Mouse (Mus musculus) hindbrain, embryonic 16.5 days (tissue): ENCODE measurements at regions not wholly inside any gene's neighbourhood (a gene's known extent, or its start where the extent isn't known, plus 50 kb on each side); places are given as distances from the start of the nearest gene placed in this dataset.
A peak's percentile ranks its signal among the peaks of the same experiment; 100 is the strongest.

ENCODE experiments used
- ATAC-seq: fragments of 200-750 bp; cut with Nextera tagmentation; 2 replicates; pipeline ENCODE4 v1.8.0; 2017; ENCODE audit warnings: moderate TSS enrichment, moderate library complexity
- H3K27ac ChIP-seq: fragments of 300-500 bp; sonication (generic); 2 replicates; pipeline ENCODE4 v1.5.1; 2014; ENCODE audit warnings: low read depth, mild to moderate bottlenecking, control low read depth, low read length, moderate library complexity
- H3K27me3 ChIP-seq: fragments of 300-500 bp; sonication (generic); replicated peaks from 2 replicates; pipeline ENCODE4 v1.6.1; 2014; ENCODE audit warnings: low read length; ENCODE audit not compliant: control insufficient read depth, insufficient read depth
- H3K36me3 ChIP-seq: fragments of 300-500 bp; sonication (generic); 2 replicates; pipeline ENCODE4 v1.6.1; 2014; ENCODE audit warnings: mild to moderate bottlenecking, low read length, moderate library complexity, mixed read lengths; ENCODE audit not compliant: control insufficient read depth, insufficient read depth
- H3K4me1 ChIP-seq: fragments of 300-500 bp; sonication (generic); 2 replicates; pipeline ENCODE4 v1.6.1; 2014; ENCODE audit warnings: low read depth, low read length; ENCODE audit not compliant: control insufficient read depth, insufficient read depth
- H3K4me2 ChIP-seq: fragments of 300-500 bp; sonication (generic); 2 replicates; pipeline ENCODE4 v1.6.1; 2014; ENCODE audit warnings: mild to moderate bottlenecking, low read length, control low read depth, moderate library complexity
- H3K4me3 ChIP-seq: fragments of 300-500 bp; sonication (generic); 2 replicates; pipeline ENCODE4 v1.5.1; 2014; ENCODE audit warnings: mild to moderate bottlenecking, low read length, control low read depth, moderate library complexity
- H3K9ac ChIP-seq: fragments of 300-500 bp; sonication (generic); 2 replicates; pipeline ENCODE4 v1.6.1; 2014; ENCODE audit warnings: low read depth, mild to moderate bottlenecking, control low read depth, low read length, moderate library complexity
- H3K9me3 ChIP-seq: fragments of 300-500 bp; sonication (generic); 2 replicates; pipeline ENCODE4 v1.6.1; 2014; ENCODE audit warnings: mild to moderate bottlenecking, low read length, moderate library complexity; ENCODE audit not compliant: control insufficient read depth
- WGBS: fragments of 180-500 bp; shearing (Covaris S2); extraction: QIAGEN DNeasy Blood & Tissue Kit; methylation state at CpG from one replicate; pipeline ENCODE4 v1.1.7; 2014; 5-methylcytosine and 5-hydroxymethylcytosine counted together

DNA sequence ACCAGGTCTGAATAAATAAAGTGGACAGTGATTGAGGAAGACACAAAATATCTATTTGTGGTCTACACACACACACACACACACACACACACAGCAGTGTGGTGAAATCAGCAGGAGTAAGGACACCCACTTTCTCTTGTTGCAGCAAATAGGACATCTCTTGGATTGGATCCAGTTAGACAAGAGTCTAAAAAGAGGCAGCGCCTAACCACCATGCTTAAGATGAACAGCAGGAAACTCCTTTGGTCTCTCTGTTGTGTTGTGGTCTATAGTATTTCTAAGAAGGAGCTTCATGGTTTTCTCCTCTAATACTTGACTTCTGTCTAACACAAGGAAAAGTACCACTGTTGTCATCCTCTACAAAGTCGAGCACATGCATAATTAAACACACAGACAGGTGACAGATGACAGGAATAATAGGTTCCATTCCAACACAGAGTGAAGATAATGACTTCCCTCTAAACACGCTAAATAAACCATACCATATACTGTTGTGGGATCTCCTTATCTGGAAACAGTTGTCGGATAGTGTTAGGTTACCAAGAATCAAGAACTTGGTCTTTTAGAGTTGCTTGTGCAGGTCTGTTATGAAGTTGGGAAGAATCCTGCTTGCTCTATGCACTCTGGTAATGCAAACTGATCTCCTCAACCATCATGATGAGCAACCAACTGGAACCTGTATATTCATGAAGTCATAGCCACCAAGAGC, 82.6 kb upstream of the Bmp2k start:
- Histone ChIP-seq H3K27me3 (no peaks in the 10 kb centered on the region), H3K4me3 (no peak overlapping the region), H3K36me3 (no peaks in the 10 kb centered on the region), H3K27ac (no peak overlapping the region), H3K4me1 (peaks cover 2% of the 10 kb centered on the region; the same call in 1 of the 2 replicates), H3K9ac (no peak overlapping the region), H3K9me3 (no peaks in the 10 kb centered on the region), H3K4me2 (no peak overlapping the region)
- 91% methylated on average over 4 of the region's 4 CpGs for WGBS
- ATAC-seq = no peak

DNA sequence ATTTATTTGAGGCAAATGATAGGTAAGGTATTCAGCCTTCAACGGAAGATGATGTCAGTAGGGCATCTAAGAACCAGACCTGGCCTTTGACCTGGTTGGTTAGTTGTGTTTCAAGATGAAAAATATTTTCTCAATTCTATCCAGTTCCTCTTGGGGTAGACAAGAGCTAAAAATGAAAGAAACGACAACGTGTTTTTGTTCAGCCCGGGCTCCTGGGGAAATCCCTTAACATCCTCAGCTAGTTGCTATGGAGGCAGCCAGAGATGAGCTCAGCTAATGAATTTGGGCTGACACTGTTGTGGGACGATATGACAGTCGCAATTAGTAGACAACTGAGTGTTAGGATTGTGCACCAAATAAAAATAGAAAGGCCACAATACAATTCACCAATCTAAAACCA, 80.6 kb upstream of the Bmp2k start:
- 37% methylated on average over 6 of the region's 6 CpGs for WGBS
- peak; percentile 57; the same call in 1 of the 2 replicates for ATAC-seq
- no peaks in the 10 kb centered on the region for H3K27me3 ChIP-seq
- H3K27ac ChIP-seq = no peak overlapping the region
- H3K36me3 ChIP-seq = no peaks in the 10 kb centered on the region
- no peak overlapping the region for H3K4me3 ChIP-seq
- H3K4me2 ChIP-seq = no peak overlapping the region
- H3K9me3 ChIP-seq = no peaks in the 10 kb centered on the region
- H3K4me1 ChIP-seq = peaks cover 2% of the 10 kb centered on the region
- no peak overlapping the region for H3K9ac ChIP-seq

DNA sequence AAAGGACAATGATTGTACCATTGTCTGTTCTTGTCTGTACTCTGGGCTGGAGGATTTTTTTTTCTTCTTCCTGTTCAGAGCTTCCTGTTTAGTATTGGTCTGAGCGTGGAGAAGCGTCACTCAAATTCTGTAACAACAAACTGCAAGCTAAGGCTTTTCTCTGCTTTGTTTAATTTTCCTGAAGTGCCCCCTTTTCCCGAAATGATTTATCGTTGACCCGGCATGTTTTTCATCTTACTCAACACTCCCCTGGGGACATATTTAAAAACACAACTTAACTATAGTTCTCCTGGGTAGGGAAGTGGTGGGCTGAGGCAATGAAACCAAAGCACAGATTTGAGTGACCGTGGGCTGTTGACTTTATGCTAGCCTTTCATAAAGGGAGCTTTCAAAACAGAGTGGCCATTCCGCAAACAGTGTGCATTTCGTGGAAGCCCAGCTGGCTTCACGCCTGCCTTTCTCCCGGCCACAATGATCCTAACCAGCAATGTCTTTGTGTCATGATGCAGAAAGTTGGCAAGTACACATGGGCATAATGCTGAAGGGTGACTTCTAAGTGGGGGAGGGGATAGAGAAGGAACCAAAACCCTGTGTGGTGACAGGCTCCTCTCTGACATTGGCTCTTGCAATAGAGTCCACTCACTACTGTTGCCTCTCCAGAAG, 79.8 kb upstream of the Bmp2k start:
- Histone ChIP-seq H3K4me1 (peaks cover 2% of the 10 kb centered on the region), H3K9me3 (no peaks in the 10 kb centered on the region), H3K9ac (no peak overlapping the region), H3K27ac (peak overlapping the region; percentile 59; the same call in 1 of the 2 replicates), H3K27me3 (no peaks in the 10 kb centered on the region), H3K36me3 (no peaks in the 10 kb centered on the region), H3K4me3 (no peak overlapping the region), H3K4me2 (peak overlapping the region; percentile 22; the same call in 1 of the 2 replicates)
- peak; percentile 83 for ATAC-seq
- WGBS = 36% methylated on average over 10 of the region's 10 CpGs

DNA sequence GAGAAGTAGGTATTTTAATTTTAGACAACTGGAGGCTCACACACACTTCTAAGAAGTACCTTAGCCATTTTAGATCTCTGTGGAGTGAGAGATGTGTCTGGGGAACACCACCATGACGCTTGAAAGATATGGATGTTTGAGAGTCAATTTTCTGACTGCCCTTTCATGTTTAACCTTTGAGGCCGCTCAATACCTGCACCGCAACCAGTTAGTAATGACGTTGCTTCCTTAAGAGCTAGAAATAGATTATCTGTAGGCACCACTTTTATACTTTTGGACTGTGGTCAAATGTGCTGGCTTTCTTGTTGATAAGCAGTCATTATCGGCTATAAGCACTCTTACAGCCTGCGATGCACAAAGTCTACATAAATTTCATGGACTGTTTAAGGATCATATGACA, 78.3 kb upstream of the Bmp2k start:
- no peak overlapping the region for H3K4me3 ChIP-seq
- no peaks in the 10 kb centered on the region for H3K27me3 ChIP-seq
- no peak overlapping the region for H3K9ac ChIP-seq
- peaks cover 2% of the 10 kb centered on the region for H3K4me1 ChIP-seq
- H3K4me2 ChIP-seq = no peak overlapping the region
- 88% methylated on average over 6 of the region's 6 CpGs for WGBS
- ATAC-seq = no peak
- H3K27ac ChIP-seq = no peak overlapping the region
- no peaks in the 10 kb centered on the region for H3K36me3 ChIP-seq
- no peaks in the 10 kb centered on the region for H3K9me3 ChIP-seq

DNA sequence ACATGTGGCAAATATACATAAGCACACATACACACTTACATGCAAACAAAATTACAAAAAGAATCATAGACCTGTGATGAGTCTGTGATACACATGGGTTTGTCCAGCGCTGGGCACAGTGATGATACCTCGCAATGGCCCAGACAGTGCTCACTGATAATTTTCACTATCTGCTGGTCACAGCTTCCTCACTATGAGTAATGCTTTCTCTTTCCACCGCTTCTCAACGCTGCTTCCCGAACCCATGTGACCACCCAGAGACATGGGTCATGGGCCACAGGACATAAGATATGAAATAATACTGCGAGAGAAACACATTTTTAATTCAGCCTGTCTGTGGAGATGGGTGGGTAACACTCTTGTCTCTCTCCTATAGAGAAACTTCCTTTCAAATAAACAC, 76.5 kb upstream of the Bmp2k start:
- H3K27ac ChIP-seq = no peak overlapping the region
- peaks cover 2% of the 10 kb centered on the region for H3K4me1 ChIP-seq
- WGBS = 86% methylated on average over 6 of the region's 6 CpGs
- H3K9me3 ChIP-seq = no peaks in the 10 kb centered on the region
- H3K4me2 ChIP-seq = no peak overlapping the region
- H3K36me3 ChIP-seq = no peaks in the 10 kb centered on the region
- H3K9ac ChIP-seq = no peak overlapping the region
- no peak overlapping the region for H3K4me3 ChIP-seq
- no peaks in the 10 kb centered on the region for H3K27me3 ChIP-seq
- ATAC-seq = no peak

DNA sequence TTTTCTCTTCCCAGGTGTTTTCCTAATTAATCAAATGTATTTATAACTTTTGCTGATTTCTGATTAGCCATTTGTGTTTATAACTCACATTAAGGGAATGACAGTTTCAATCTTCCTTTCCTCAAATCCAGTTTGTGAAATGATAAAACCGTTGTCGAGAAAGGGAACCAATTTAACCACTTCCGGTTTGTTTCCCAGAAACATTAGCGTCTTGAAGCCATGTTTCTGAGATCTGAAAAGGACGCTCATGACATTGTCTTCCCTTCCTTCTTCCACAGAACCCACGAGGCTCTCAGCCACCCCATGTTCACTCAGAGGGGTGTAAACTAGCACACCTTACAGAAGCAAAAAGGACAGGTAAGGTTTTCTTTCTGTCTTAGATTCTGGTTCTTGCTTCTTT, 76.0 kb upstream of the Bmp2k start:
- WGBS = 79% methylated on average over 6 of the region's 6 CpGs
- ATAC-seq = no peak

DNA sequence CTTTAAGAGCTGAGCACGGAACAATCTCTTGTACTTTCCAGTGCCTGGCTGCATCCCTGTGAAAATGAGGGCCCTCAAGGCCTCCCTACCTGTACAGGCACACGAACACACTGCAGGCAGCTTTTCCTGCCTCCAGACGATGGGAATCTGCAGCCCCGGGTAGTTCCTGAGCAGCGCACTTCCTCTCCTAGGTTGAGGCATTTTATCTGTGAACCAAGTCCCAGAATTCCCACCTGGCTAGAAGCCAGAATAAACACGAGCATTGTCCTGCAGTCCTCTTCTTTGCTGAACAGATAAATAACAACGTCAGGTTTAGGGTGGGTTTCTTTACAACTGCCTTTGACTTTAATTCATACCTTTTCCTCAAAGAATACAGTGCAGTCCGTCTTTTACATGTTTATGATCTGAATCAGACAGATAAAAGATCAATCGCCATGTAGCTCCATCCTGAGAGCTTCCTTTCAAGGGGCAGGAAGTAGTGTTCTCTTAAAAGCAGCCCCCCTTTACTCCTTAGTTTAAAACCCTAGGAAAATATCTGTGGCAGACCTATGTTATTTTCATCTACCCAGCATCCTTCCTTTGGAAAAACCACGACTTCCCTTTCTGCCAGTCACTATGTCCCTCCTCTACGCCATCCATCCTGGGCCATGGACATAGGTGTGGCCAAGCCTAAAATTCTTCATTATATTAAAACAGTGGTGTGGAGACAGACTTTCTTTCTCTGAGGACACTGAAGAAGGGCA, 75.3 kb upstream of the Bmp2k start:
- Histone ChIP-seq H3K27me3 (no peaks in the 10 kb centered on the region), H3K36me3 (no peaks in the 10 kb centered on the region), H3K27ac (peak overlapping the region; percentile 54), H3K4me2 (no peak overlapping the region), H3K4me1 (peaks cover 1% of the 10 kb centered on the region), H3K4me3 (no peak overlapping the region), H3K9ac (no peak overlapping the region), H3K9me3 (no peaks in the 10 kb centered on the region)
- ATAC-seq = no peak
- 66% methylated on average over 11 of the region's 11 CpGs for WGBS

More for the DNA sequence above, 76.0 kb upstream of the Bmp2k start:
- Histone ChIP-seq H3K4me1 (peaks cover 2% of the 10 kb centered on the region), H3K9ac (no peak overlapping the region), H3K27ac (no peak overlapping the region; the same call in 1 of the 2 replicates), H3K27me3 (no peaks in the 10 kb centered on the region), H3K9me3 (no peaks in the 10 kb centered on the region), H3K4me3 (no peak overlapping the region), H3K4me2 (no peak overlapping the region), H3K36me3 (no peaks in the 10 kb centered on the region)

DNA sequence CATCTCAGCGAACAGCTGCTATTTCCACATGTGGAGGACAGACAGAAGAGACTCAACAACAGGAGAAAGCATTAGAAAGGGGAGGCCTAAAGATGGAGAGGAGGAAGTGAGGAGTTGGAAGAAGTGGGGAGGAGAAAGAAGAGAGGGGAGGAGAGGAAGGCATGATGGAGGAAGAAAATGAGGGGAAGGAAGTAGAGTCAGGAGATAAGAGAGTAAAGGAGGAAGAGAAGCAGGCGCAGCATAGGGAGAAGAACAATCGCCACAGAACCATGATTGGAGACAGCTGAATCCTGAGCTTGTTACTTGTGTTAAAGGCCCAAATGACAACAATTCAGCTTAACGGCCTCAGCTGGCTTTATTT, 74.8 kb upstream of the Bmp2k start:
- Histone ChIP-seq H3K36me3 (no peaks in the 10 kb centered on the region), H3K4me3 (no peak overlapping the region), H3K27ac (peak overlapping the region; percentile 54), H3K9ac (no peak overlapping the region), H3K27me3 (no peaks in the 10 kb centered on the region), H3K4me2 (no peak overlapping the region), H3K4me1 (no peaks in the 10 kb centered on the region; the same call in none of the 2 replicates), H3K9me3 (no peaks in the 10 kb centered on the region)
- WGBS = 58% methylated on average over 4 of the region's 4 CpGs
- ATAC-seq = no peak

DNA sequence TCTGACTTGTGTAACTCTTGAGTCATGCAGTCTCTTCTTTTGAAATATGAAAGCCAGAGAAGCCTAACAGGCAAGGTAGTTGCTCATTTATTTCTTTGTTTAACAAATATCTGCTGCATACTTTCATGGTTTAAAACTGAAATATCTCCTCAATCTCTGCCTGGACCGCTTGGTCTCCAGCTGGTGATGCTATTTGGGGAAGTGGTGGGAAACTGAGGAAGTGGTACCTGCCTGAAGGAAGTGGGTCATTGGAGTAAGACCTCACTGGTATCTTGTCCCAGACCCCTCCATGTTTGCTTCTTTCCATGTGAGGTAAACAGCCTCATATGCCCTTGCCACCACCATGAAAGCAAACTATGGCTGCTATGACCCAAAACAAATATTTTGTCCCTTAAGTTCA, 74.0 kb upstream of the Bmp2k start:
- Histone ChIP-seq H3K36me3 (no peaks in the 10 kb centered on the region), H3K4me1 (no peaks in the 10 kb centered on the region; the same call in 1 of the 2 replicates), H3K4me3 (no peak overlapping the region), H3K27me3 (no peaks in the 10 kb centered on the region), H3K9ac (no peak overlapping the region), H3K27ac (no peak overlapping the region), H3K9me3 (no peaks in the 10 kb centered on the region), H3K4me2 (no peak overlapping the region)
- no peak for ATAC-seq
- 95% methylated on average over 1 of the region's 1 CpGs for WGBS
